Mouse (Mus musculus) Muller cell, postnatal 12 days (primary cell): Measurements from ENCODE around the gene Ppme1.
A peak's percentile ranks its signal among the peaks of the same experiment; 100 is the strongest.

Experiments used
- DNase-seq: peaks from one replicate; pipeline ENCODE4 v3.0.0-alpha.2; 2015; ENCODE audit errors: inconsistent ontology term

Gene Ppme1

GRCm38 (mm10) chr7:100371495-100372451 lies at the start of gene Ppme1, which contains the start of gene C2cd3:
Gene Ppme1, minus strand, starts transcription at chr7:100372307.
Gene C2cd3, plus strand, starts transcription at chr7:100372233.
- DNase-seq = peak; percentile 99

- DNase-seq = no peak
Observed at GRCm38 (mm10) chr7:100408684-100409083, 36.6 kb upstream of the Ppme1 start.

GRCm38 (mm10) chr7:100407677-100408076 lies 35.6 kb upstream of the Ppme1 start:
- DNase-seq = no peak

GRCm38 (mm10) chr7:100402715-100403114 lies 30.6 kb upstream of the Ppme1 start:
- DNase-seq = peak; percentile 29

- DNase-seq = no peak
Observed at GRCm38 (mm10) chr7:100400899-100401539, 28.9 kb upstream of the Ppme1 start.

- peak; percentile 12 for DNase-seq
Observed at GRCm38 (mm10) chr7:100399231-100399913, 27.3 kb upstream of the Ppme1 start.

- no peak for DNase-seq
Observed at GRCm38 (mm10) chr7:100392265-100392664, 20.2 kb upstream of the Ppme1 start.

GRCm38 (mm10) chr7:100390166-100390565 lies 18.1 kb upstream of the Ppme1 start:
- no peak for DNase-seq

GRCm38 (mm10) chr7:100388174-100388573 lies 16.1 kb upstream of the Ppme1 start:
- no peak for DNase-seq

GRCm38 (mm10) chr7:100383207-100383606 lies 11.1 kb upstream of the Ppme1 start:
- no peak for DNase-seq

- DNase-seq = no peak
Observed at GRCm38 (mm10) chr7:100381161-100381560, 9.1 kb upstream of the Ppme1 start.

- DNase-seq = no peak
Observed at GRCm38 (mm10) chr7:100378257-100378656, 6.2 kb upstream of the Ppme1 start.

GRCm38 (mm10) chr7:100372452-100372980 lies 409 bp upstream of the Ppme1 start:
- no peak for DNase-seq

GRCm38 (mm10) chr7:100364888-100365287 lies 7.2 kb downstream of the Ppme1 start:
- no peak for DNase-seq

- no peak for DNase-seq
Observed at GRCm38 (mm10) chr7:100363162-100363561, 8.9 kb downstream of the Ppme1 start.

- DNase-seq = no peak
Observed at GRCm38 (mm10) chr7:100357856-100358255, 14.3 kb downstream of the Ppme1 start.

- no peak for DNase-seq
Observed at GRCm38 (mm10) chr7:100356768-100357167, 15.3 kb downstream of the Ppme1 start.

GRCm38 (mm10) chr7:100356324-100356723 lies 15.8 kb downstream of the Ppme1 start:
- DNase-seq = no peak

GRCm38 (mm10) chr7:100354984-100355383 lies 17.1 kb downstream of the Ppme1 start:
- DNase-seq = peak; percentile 72

GRCm38 (mm10) chr7:100335921-100336320 lies 36.2 kb downstream of the Ppme1 start:
- DNase-seq = no peak

GRCm38 (mm10) chr7:100331269-100331668 lies 40.8 kb downstream of the Ppme1 start:
- no peak for DNase-seq

GRCm38 (mm10) chr7:100328636-100329035 lies 43.5 kb downstream of the Ppme1 start:
- no peak for DNase-seq
